Mouse (Mus musculus): ENCODE measurements at regions not wholly inside any gene's neighbourhood (a gene's known extent, or its start where the extent isn't known, plus 50 kb on each side); places are given as distances from the start of the nearest gene placed in this dataset.

GRCm38 (mm10) chr4:87662876-87663275, 370.3 kb downstream of the Mllt3 start:
- ATAC-seq: no peak

GRCm38 (mm10) chr4:87658316-87658715, 374.8 kb downstream of the Mllt3 start:
- ATAC-seq: no peak

- no peak for ATAC-seq
Measured at GRCm38 (mm10) chr4:87657855-87658254, 375.3 kb downstream of the Mllt3 start.

- no peak for ATAC-seq
Measured at GRCm38 (mm10) chr4:87653440-87654165, 379.6 kb downstream of the Mllt3 start.

GRCm38 (mm10) chr4:87652314-87652934, 380.7 kb downstream of the Mllt3 start:
- no peak for ATAC-seq

- no peak for ATAC-seq
Measured at GRCm38 (mm10) chr4:87651275-87651674, 381.9 kb downstream of the Mllt3 start.

GRCm38 (mm10) chr4:87650837-87651236, 382.3 kb downstream of the Mllt3 start:
- no peak for ATAC-seq

GRCm38 (mm10) chr4:87650393-87650792, 382.8 kb downstream of the Mllt3 start:
- no peak for ATAC-seq

- no peak for ATAC-seq
Measured at GRCm38 (mm10) chr4:87648919-87649318, 384.2 kb downstream of the Mllt3 start.

GRCm38 (mm10) chr4:87647932-87648911, 384.9 kb downstream of the Mllt3 start:
- no peak for ATAC-seq

GRCm38 (mm10) chr4:87642002-87642401, 391.2 kb downstream of the Mllt3 start:
- ATAC-seq: no peak

- ATAC-seq: no peak
Measured at GRCm38 (mm10) chr4:87641551-87641950, 391.6 kb downstream of the Mllt3 start.

- ATAC-seq: no peak
Measured at GRCm38 (mm10) chr4:87638380-87638646, 394.9 kb downstream of the Mllt3 start.

- ATAC-seq: no peak
Measured at GRCm38 (mm10) chr4:87637629-87638379, 395.4 kb downstream of the Mllt3 start.

- no peak for ATAC-seq
Measured at GRCm38 (mm10) chr4:87611116-87611515, 380.8 kb upstream of the Slc24a2 start.

GRCm38 (mm10) chr4:87593644-87594043, 363.4 kb upstream of the Slc24a2 start:
- no peak for ATAC-seq

GRCm38 (mm10) chr4:87590797-87591196, 360.5 kb upstream of the Slc24a2 start:
- ATAC-seq: no peak

- ATAC-seq: no peak
Measured at GRCm38 (mm10) chr4:87578164-87578563, 347.9 kb upstream of the Slc24a2 start.

GRCm38 (mm10) chr4:87570950-87571349, 340.7 kb upstream of the Slc24a2 start:
- ATAC-seq: no peak

- no peak for ATAC-seq
Measured at GRCm38 (mm10) chr4:87570470-87570891, 340.2 kb upstream of the Slc24a2 start.

GRCm38 (mm10) chr4:87566616-87567015, 336.3 kb upstream of the Slc24a2 start:
- ATAC-seq: no peak

- no peak for ATAC-seq
Measured at GRCm38 (mm10) chr4:87554912-87555311, 324.6 kb upstream of the Slc24a2 start.
